In genomic region chr1:192745240-192746101, GRCm38 (mm10) we compare ENCODE assay signal across 8 mouse cellular contexts. TPM values are rescaled to one million over a fixed set of nuclear protein-coding genes. Genes with fewer than 3 reads are reported as not detected.
DNase-seq lines count a peak whose midpoint lies in the region; ATAC-seq and TF ChIP-seq lines count a peak whose summit lies in the region.

No protein-coding gene starts in this region.

- no peaks in the 10 kb centered on the region for H3K9me3 ChIP-seq in midbrain, postnatal 0 days (ENCODE audit: low read length)
- no peaks in the 10 kb centered on the region for H3K9me3 ChIP-seq in midbrain, embryonic 15.5 days

- no peak for ATAC-seq in cerebellum, adult (ENCODE audit: insufficient number of reproducible peaks, low FRiP score, low TSS enrichment)
- ATAC-seq in midbrain, postnatal 0 days (ENCODE audit: low FRiP score), result no peak
- no peak for ATAC-seq in midbrain, embryonic 15.5 days (replicated peaks)
- ATAC-seq in megakaryocyte, adult 5-6 weeks (ENCODE audit: poor library complexity, severe bottlenecking), result peak; percentile 62

- no peak overlapping the region for H3K4me2 ChIP-seq in midbrain, postnatal 0 days (ENCODE audit: low read depth, low read length, poor library complexity, severe bottlenecking)
- H3K4me2 ChIP-seq in midbrain, embryonic 15.5 days, result no peak overlapping the region

- H3K4me1 ChIP-seq in midbrain, postnatal 0 days (ENCODE audit: insufficient read depth, low read length), result no peaks in the 10 kb centered on the region
- no peaks in the 10 kb centered on the region for H3K4me1 ChIP-seq in midbrain, embryonic 15.5 days
- H3K4me1 ChIP-seq in kidney, adult 2 months (ENCODE audit: control insufficient read depth, insufficient read depth, low read length), result no peaks in the 10 kb centered on the region

- H3K27me3 ChIP-seq in midbrain, postnatal 0 days (ENCODE audit: insufficient read depth, low read length), result no peaks in the 10 kb centered on the region
- no peaks in the 10 kb centered on the region for H3K27me3 ChIP-seq in midbrain, embryonic 15.5 days (replicated peaks)
- no peaks in the 10 kb centered on the region for H3K27me3 ChIP-seq in kidney, adult 2 months (replicated peaks; ENCODE audit: control insufficient read depth, insufficient read depth, low read length)

- no peak overlapping the region for H3K27ac ChIP-seq in midbrain, postnatal 0 days (ENCODE audit: low read depth, low read length)
- no peak overlapping the region for H3K27ac ChIP-seq in midbrain, embryonic 15.5 days
- H3K27ac ChIP-seq in kidney, adult 2 months (ENCODE audit: insufficient read depth, low read depth, low read length), result no peak overlapping the region

- no peaks in the 10 kb centered on the region for H3K36me3 ChIP-seq in midbrain, postnatal 0 days (ENCODE audit: insufficient read depth, low read length)
- no peaks in the 10 kb centered on the region for H3K36me3 ChIP-seq in midbrain, embryonic 15.5 days (replicated peaks)
- no peaks in the 10 kb centered on the region for H3K36me3 ChIP-seq in kidney, adult 2 months (ENCODE audit: control insufficient read depth, insufficient read depth, low read length)

- no peak for TF ChIP-seq POLR2A in kidney, adult 2 months (IDR thresholded peaks at IDR 0.05; ENCODE audit: low read depth, low read length)

- peak; percentile 56 to 69 for DNase-seq in cerebellum, postnatal 10 days
- DNase-seq in midbrain, postnatal 0 days (ENCODE audit: low spot score), result no peak
- DNase-seq in c-Kit-positive CD71-positive TER-119-negative erythroid progenitor cells, embryonic 14.5 days (ENCODE audit: low read depth), result peak; percentile 73
- DNase-seq in kidney, adult 2 months, result peak; percentile 47
- peak; percentile 41 to 58 for DNase-seq in thymus, adult 18-20 months

- 11% methylated on average over 16 of the region's 16 CpGs for WGBS in midbrain, postnatal 0 days
- WGBS in midbrain, embryonic 15.5 days, result 10% methylated on average over 16 of the region's 16 CpGs
- WGBS in kidney, adult 2 months, result 35% methylated on average over 16 of the region's 16 CpGs

- H3K9ac ChIP-seq in midbrain, postnatal 0 days (replicated peaks; ENCODE audit: low read length, poor library complexity, severe bottlenecking), result no peak overlapping the region
- no peak overlapping the region for H3K9ac ChIP-seq in midbrain, embryonic 15.5 days

- H3K4me3 ChIP-seq in midbrain, postnatal 0 days (ENCODE audit: low read depth, low read length), result no peak overlapping the region
- no peak overlapping the region for H3K4me3 ChIP-seq in midbrain, embryonic 15.5 days
- no peak overlapping the region for H3K4me3 ChIP-seq in kidney, adult 2 months (ENCODE audit: insufficient read depth, low read depth, low read length)

- TF ChIP-seq CTCF in midbrain, postnatal 0 days (IDR thresholded peaks at IDR 0.05), result peak; percentile 60
- TF ChIP-seq CTCF in kidney, adult 2 months (conservative IDR thresholded peaks at IDR 0.05; ENCODE audit: insufficient read depth, insufficient read length, low read depth, low read length), result peak; percentile 61

RNA-seq across cellular contexts. Expression of gene Hhat, which starts 25.6 kb away (rescaled TPM):
- 3.4 and 4.2 TPM in 2 replicates for total RNA-seq in midbrain, postnatal 0 days (2014; rRNA removed)
- 2.5 TPM in 2 replicates for polyA plus RNA-seq in midbrain, postnatal 0 days (2015; fragmentation: Nextera tagmentation; extraction: Ambion mirVana)
- 3.4 and 3.9 TPM in 2 replicates for polyA plus RNA-seq in midbrain, embryonic 15.5 days (2015; fragmentation: Nextera tagmentation; extraction: Ambion mirVana)
- polyA plus RNA-seq in kidney, adult 2 months (2012; rRNA removed), result 4.9 and 7.0 TPM in 2 replicates
- 1.1 TPM in 2 replicates for total RNA-seq in megakaryocyte, adult 5-6 weeks (2015)
- total RNA-seq in megakaryocyte, adult 5-6 weeks (2017), result 0.99 and 2.6 TPM in 2 replicates
